Mouse (Mus musculus): Measurements from ENCODE around the gene Sult1b1. TPM values are rescaled to one million over a fixed set of nuclear protein-coding genes. Genes with fewer than 3 reads are reported as not detected.
"Not testable (repeated sequence)": the region's sequence is repeated elsewhere in the genome, so short reads cannot be mapped to it uniquely, and the experiment has no call there.

Gene Sult1b1
- not detected in 2 replicates for total RNA-seq (2017)

DNA sequence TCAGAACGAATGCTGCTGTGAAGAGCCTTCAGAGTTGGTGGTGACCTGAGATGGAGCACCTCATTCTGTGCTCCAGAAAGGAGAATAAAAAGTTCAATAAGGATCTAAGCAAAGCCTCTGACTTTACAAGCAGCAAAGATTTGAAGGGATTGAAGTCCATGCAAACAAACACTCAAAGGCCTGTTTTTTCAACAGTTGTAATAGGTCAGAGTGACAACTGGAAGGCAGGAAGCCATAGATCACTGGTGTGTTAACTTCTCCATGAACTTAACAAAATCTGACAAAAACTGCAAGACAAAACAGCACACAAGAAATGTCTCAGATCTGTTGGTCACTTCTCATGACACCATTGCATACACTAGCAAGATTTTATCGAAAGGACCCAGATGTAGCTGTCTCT is at the start of gene Sult1b1:
Gene Sult1b1, minus strand, starts transcription at position 85 of the 400 bp plus-strand sequence.
- ATAC-seq (replicated peaks in 1 of 2; ENCODE audit: insufficient read depth in 1 of 2, low FRiP score in 2 of 2, low TSS enrichment in 1 of 2, low read depth in 1 of 2, poor library complexity in 2 of 2, severe bottlenecking in 2 of 2), result no peak

DNA sequence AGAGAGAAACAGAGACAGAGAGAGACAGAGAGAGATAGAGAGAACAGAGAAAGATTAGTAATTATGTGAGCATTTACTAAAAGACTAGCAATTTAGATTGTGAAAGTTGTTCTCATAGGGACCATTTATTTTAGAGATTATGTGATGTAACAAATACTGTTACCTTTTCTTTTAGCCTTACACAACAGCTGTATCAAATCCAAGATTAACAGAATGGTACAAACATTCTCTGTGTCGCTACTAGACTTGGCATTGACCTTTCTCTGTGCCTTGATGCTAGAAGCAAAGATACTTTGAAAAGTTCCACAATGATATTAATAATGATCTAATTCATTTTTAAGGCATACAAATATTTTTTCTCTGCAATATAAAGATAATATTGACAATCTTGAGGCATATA is 42.4 kb upstream of the Sult1b1 start:
- no peak for ATAC-seq (replicated peaks in 1 of 2; ENCODE audit: insufficient read depth in 1 of 2, low FRiP score in 2 of 2, low TSS enrichment in 1 of 2, low read depth in 1 of 2, poor library complexity in 2 of 2, severe bottlenecking in 2 of 2)

DNA sequence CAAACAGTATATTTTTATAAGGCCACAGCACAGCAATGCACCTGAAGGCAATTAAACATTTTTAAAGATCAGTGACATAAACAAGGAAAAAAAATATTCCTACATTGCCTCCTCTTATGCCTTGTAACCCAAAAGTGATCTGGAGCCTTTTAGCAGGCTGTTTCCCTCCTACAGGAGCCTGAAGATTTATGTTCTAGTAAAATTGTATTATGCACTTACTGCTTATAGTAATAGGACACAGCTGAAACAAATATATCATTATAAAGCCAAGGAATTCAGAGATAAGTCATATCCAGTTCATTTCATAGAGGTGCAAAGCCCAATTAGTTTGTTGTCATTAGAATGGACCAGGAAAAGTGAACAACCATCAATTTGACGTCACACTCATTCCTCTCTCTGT is 36.2 kb upstream of the Sult1b1 start:
- ATAC-seq (replicated peaks in 1 of 2; ENCODE audit: insufficient read depth in 1 of 2, low FRiP score in 2 of 2, low TSS enrichment in 1 of 2, low read depth in 1 of 2, poor library complexity in 2 of 2, severe bottlenecking in 2 of 2), result no peak

DNA sequence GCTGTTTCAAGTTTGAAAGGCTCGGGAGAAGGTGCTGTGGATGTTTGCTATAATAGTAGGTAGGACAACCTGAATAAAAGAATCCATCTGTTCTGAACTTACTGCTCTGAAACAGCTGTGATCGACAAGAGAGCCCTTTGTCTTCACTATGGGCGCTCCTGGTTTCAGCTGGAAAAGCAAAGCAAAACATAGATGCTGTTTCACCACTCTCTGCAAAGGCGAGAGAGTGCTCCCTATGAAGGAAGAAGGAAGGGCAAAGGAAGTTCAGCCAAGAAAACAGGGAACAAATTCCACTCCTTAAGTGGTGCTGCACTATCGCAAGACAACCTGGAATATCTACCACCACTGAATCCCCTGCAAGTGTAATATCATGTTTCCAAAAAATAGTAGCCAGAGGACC is 35.5 kb upstream of the Sult1b1 start:
- no peak for ATAC-seq (replicated peaks in 1 of 2; ENCODE audit: insufficient read depth in 1 of 2, low FRiP score in 2 of 2, low TSS enrichment in 1 of 2, low read depth in 1 of 2, poor library complexity in 2 of 2, severe bottlenecking in 2 of 2)

DNA sequence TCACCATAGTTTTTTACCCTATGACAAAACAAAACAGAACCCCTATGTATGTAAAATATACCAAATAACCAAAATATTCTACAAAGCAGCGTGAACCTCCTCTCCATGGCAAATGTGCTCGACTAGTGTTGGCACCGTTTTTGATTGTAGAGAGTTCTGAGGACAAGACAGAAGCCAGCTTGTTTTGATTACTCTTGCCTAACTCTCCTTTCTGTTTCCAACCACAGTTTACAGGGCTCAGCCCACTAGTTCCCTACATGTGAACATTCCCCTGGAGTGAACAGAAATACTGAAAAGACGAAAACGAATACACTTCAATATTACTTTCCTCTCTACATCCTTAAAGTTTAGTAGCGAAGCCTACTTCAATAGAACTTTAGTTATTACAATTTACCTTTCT is 34.8 kb upstream of the Sult1b1 start:
- ATAC-seq (replicated peaks in 1 of 2; ENCODE audit: insufficient read depth in 1 of 2, low FRiP score in 2 of 2, low TSS enrichment in 1 of 2, low read depth in 1 of 2, poor library complexity in 2 of 2, severe bottlenecking in 2 of 2), result no peak

DNA sequence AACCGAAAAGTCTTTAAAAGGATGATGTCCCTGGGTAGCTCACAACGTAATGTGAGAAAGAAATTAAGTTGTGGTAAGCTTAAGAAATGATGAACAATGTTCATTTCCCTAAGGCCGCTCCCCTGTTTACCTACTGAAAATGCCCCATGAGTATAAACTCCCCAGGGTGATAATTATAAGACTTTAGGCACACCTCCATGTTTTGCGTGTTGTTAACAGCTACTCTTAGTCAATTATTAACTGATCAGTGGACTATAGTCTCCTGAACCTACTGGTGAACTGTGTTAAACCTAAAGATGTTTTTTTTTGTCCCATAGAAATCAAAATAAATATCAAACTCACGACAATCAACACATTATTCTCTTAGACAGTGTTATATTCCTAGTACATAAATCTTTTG is 30.9 kb upstream of the Sult1b1 start, which contains the start of gene Sult1d1:
Gene Sult1d1, minus strand, starts transcription at position 183 of the 400 bp plus-strand sequence.
- no peak for ATAC-seq (replicated peaks in 1 of 2; ENCODE audit: insufficient read depth in 1 of 2, low FRiP score in 2 of 2, low TSS enrichment in 1 of 2, low read depth in 1 of 2, poor library complexity in 2 of 2, severe bottlenecking in 2 of 2)

DNA sequence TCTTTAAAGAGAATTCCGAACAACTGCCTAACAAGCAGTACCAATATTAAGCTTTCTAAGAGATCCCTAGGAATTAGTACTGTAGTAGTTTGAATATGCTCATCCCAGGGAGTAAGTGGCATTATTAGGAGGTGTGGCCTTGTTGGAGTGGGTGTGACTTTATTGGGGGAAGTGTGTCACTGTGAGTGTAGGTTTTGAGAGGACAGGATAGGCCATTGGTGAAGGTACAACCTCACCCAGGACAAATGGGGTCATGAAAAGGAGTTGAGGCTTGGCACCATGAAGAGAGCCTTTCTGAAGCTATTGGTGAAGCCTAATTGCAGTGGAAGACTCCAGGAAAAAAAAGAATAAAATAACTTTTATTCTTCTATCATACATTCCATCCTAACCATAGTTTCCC is 29.3 kb upstream of the Sult1b1 start:
- no peak for ATAC-seq (replicated peaks in 1 of 2; ENCODE audit: insufficient read depth in 1 of 2, low FRiP score in 2 of 2, low TSS enrichment in 1 of 2, low read depth in 1 of 2, poor library complexity in 2 of 2, severe bottlenecking in 2 of 2)

DNA sequence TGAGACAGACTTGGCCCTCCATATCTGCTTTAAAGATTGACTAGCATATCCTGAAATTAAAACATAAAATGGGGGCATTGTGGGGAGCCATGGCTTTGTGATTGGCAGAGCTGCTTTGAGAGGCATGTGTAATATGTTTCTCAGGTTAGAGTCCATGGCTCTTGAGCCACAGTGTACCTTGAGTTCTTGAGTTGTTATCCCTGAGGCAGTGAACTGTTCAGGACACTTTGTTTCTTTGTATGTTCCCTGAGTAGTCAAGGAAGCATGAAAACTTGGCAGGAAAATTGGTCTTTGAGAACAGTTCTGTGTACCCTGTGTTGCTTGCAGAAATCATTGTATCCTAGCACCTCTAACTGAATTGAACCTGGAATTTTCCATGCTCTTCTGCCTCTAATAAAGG is 25.0 kb upstream of the Sult1b1 start:
- ATAC-seq (replicated peaks in 1 of 2; ENCODE audit: insufficient read depth in 1 of 2, low FRiP score in 2 of 2, low TSS enrichment in 1 of 2, low read depth in 1 of 2, poor library complexity in 2 of 2, severe bottlenecking in 2 of 2), result no peak

DNA sequence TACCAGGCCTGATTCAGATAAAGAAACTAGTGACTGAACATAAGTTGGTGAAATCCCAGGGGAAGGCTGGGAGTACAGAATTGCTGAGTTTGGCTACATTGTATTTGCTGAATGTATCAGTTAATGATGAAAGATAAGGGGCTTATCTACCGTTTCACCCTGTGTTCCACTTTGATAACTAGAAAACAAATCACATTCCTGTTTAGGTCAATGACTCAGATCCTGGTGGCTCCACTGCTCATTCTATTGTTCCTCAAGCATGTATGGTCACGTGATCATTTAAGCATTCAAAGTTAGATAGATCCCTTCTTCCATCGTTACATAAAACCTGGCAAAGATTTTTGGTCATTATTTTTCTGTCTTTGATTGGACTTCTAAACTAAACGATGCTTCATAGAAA is 24.5 kb upstream of the Sult1b1 start:
- no peak for ATAC-seq (replicated peaks in 1 of 2; ENCODE audit: insufficient read depth in 1 of 2, low FRiP score in 2 of 2, low TSS enrichment in 1 of 2, low read depth in 1 of 2, poor library complexity in 2 of 2, severe bottlenecking in 2 of 2)

DNA sequence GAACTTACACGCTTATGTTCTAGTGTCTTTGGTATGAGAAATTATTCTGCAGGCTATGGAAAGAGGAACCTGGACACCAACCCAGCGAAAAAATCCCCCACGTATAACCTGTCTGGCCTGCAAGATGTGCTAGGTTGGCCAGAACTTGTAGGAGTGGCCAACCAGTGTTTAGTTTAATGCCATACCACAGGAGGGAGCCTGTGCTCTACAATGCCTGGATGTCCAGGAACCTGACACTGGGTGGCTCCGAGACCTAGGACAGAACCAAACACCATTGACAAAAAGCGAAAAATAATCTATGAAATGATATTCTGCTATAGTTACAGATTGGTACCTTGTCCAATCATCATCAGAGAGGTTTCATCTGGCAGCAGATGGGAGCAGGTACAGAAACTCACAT is 22.1 kb upstream of the Sult1b1 start:
- ATAC-seq (replicated peaks in 1 of 2; ENCODE audit: insufficient read depth in 1 of 2, low FRiP score in 2 of 2, low TSS enrichment in 1 of 2, low read depth in 1 of 2, poor library complexity in 2 of 2, severe bottlenecking in 2 of 2), result peak in 1 of 2 experiments; percentile 27; a peak in 1 of 4 replicates

DNA sequence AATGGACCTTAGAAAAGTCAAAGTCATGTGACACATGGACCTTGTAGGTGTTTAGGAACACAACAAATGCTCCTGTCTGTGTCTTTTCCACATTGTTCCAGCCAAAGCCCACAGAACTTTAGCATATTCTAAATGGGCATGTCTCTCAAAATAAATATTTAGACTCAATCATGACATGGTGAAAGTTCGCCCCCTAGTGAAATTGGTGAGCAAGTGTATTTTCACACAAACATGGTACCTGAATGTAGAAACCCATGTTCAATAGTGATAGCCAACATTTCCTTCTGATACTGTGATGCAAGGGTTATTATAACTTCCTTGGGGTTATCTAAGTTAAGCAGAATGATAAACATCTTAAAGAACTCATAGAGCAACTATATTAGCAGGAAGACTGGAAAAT is 12.9 kb upstream of the Sult1b1 start:
- no peak for ATAC-seq (replicated peaks in 1 of 2; ENCODE audit: insufficient read depth in 1 of 2, low FRiP score in 2 of 2, low TSS enrichment in 1 of 2, low read depth in 1 of 2, poor library complexity in 2 of 2, severe bottlenecking in 2 of 2)

DNA sequence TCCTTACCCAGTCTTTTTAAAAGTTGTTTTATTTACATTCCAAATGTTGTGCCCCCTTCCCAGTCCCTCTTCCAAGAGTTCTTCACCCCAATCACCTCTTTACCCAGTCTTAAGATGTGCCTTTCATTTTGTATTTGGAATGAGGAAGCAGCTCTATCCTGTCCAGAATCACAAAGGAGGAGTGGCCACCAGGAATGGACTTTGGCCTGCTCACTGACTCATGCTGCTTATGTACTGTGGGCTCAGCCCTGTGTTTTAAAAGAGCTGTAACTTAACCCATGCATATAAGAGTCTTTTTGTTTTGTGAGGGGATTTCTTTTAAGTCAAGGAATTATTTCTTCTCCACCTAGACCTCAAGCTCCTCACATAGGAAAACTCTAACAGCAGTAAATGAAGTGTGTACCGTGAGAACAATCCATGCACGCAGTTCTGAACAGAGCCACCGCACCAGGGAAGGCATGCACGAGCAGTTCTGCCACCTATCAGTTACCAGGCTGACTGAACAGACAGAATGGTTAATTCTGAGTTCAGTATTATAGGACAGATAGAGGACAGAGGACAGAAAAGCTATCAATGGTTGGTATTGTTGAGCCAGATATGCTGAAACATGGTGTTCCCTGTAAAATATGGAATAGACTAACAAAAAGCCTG is 1.9 kb downstream of the Sult1b1 start:
- ATAC-seq (replicated peaks in 1 of 2; ENCODE audit: insufficient read depth in 1 of 2, low FRiP score in 2 of 2, low TSS enrichment in 1 of 2, low read depth in 1 of 2, poor library complexity in 2 of 2, severe bottlenecking in 2 of 2), result no peak

DNA sequence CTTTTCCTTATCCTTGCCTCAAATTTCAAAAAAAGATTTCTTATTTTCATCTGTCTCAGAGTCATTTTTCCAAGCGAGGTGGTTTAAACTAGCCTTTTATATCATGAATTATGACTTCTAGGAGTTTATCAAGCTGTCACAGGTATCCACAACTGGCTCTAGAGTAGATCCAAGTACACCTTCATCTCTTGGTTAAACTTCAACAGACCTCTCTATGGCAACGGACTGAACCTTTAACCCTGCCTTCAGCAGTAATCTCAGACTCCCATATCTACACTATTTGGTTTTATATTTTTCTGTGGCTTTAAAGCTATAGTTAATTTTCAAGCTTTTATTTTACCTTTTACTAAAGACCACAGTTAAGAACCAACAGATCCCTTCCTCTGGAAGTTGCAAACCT is 5.7 kb downstream of the Sult1b1 start:
- no peak for ATAC-seq (replicated peaks in 1 of 2; ENCODE audit: insufficient read depth in 1 of 2, low FRiP score in 2 of 2, low TSS enrichment in 1 of 2, low read depth in 1 of 2, poor library complexity in 2 of 2, severe bottlenecking in 2 of 2)

DNA sequence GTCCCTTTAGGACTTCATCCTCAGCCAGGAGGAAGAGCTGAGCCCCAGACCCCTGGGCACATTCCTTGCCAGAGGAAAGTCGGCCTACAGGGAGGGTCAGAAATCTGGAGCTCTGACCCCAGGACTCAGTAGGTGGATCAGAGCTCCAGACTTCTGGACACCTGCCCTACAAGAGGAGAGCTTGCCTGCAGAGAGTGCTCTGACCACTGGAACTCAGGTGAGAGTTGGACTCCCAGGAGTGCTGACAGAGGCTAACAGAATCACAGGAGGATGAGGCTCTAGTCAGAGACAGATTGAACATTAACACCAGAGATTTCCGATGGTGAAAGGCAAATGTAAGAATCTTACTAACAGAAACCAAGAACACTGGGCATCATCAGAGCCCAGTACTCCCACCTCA is 14.4 kb downstream of the Sult1b1 start:
- ATAC-seq (replicated peaks in 1 of 2; ENCODE audit: insufficient read depth in 1 of 2, low FRiP score in 2 of 2, low TSS enrichment in 1 of 2, low read depth in 1 of 2, poor library complexity in 2 of 2, severe bottlenecking in 2 of 2), result not testable (repeated sequence)

DNA sequence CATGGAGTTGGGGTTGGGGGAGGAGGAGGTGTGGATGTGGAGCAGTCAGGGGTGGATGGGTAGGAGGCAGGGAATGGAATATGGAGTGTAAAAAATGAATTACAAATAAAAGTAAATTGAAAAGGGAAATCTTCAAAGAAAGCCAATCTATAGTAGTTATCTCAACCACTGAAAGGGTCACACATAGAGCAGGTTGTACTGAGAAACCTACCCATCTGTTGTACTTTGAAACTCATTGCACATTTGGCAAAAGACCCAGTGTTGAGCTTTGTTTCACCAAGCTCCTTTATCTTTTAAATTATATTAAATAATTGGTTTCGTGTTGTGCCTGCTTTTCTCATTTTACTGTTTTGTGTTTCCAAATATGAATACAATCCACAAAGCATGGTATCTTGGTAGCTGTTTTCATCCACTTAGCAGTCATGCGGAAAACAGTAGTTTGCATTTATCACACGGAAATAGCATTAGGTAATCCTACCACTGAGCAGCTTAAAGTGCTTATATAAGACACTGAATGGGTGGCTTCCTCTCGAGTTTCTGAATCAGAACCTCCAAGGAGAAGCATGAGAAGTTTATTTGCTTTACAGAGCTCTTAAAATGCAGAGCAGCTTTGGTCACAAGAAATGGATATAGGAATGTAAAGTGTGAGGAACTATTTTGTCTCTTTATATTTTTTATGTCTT is 32.1 kb downstream of the Sult1b1 start:
- ATAC-seq (replicated peaks in 1 of 2; ENCODE audit: insufficient read depth in 1 of 2, low FRiP score in 2 of 2, low TSS enrichment in 1 of 2, low read depth in 1 of 2, poor library complexity in 2 of 2, severe bottlenecking in 2 of 2), result no peak

DNA sequence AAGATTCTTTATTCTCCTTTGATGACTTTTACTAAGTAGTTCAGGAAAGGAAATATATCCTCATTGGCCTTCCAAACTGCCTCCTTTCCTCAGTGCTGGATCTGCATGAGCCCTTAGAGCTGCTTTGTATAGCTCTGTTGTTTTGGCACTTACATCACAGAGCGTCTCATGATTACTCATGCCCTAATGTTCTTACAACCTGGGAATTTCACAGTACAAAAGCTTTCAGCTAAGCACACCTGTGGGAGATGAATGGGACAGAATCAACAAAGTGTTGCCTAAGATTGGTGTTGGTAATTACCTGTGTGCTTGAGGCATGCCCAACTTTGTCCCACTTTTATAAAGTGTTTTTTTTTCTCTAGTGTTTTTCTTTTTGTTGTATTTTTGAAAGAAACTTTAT is 35.3 kb downstream of the Sult1b1 start:
- ATAC-seq (replicated peaks in 1 of 2; ENCODE audit: insufficient read depth in 1 of 2, low FRiP score in 2 of 2, low TSS enrichment in 1 of 2, low read depth in 1 of 2, poor library complexity in 2 of 2, severe bottlenecking in 2 of 2), result no peak

DNA sequence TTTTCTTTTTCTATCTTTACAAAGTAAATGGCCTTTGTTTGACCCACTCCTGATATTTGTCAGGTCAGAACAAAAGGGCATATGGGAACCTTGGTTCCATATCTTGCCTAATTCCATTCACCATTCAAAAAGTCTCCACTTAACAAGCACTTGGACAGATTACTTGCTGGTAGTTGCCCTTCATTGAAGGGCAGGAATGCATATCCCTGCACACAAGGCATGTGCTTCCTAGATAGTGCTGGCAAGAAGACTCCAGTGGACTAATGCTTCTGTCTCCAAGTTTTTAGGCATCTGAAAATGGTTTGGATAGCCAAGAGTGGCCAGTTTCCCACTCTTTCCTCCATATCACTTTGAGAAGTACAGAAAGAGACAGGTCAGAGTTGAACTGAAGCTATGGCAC is 38.7 kb downstream of the Sult1b1 start:
- ATAC-seq (replicated peaks in 1 of 2; ENCODE audit: insufficient read depth in 1 of 2, low FRiP score in 2 of 2, low TSS enrichment in 1 of 2, low read depth in 1 of 2, poor library complexity in 2 of 2, severe bottlenecking in 2 of 2), result no peak

DNA sequence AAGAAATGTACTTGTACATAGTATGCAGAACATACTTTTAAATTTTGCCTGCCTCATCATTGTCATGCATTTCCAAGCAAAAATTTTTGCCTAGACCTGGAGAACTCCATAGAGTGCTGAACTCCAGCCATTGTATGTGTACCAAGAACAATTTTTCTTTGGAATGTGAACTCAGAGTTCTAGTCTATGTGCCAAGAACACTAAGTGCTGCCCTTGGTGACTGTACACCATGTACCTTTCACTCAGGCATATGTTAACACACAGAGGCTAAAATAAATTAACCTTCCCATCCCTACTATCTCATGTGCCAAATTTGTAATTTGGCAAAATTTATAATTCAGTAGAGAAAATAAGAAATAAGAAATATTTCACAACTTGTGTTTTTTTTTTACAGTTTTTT is 39.1 kb downstream of the Sult1b1 start:
- ATAC-seq (replicated peaks in 1 of 2; ENCODE audit: insufficient read depth in 1 of 2, low FRiP score in 2 of 2, low TSS enrichment in 1 of 2, low read depth in 1 of 2, poor library complexity in 2 of 2, severe bottlenecking in 2 of 2), result no peak

DNA sequence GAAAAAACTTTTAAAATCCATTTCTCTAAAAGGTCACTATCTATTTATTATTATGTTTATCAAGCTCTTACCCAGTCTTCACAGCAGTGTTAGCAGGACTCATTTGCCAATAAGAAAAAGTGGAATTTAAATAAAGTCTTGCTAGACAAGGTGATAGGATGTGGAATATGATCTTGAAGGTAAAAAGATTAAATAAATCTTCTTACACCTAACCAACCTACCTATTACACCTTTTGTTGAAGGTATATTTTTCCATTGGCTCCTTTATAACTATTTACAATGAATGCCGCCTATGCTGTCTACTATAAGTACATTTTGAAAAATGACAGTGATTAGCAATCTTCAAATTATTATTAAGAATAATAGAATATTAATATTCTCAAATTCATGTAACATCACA is 47.2 kb downstream of the Sult1b1 start, which contains the start of gene Ugt2a1:
Gene Ugt2a1, minus strand, starts transcription at position 101 of the 400 bp plus-strand sequence.
- no peak for ATAC-seq (replicated peaks in 1 of 2; ENCODE audit: insufficient read depth in 1 of 2, low FRiP score in 2 of 2, low TSS enrichment in 1 of 2, low read depth in 1 of 2, poor library complexity in 2 of 2, severe bottlenecking in 2 of 2)
